In genomic region chr12:17689931-17690563, GRCm38 (mm10) we compare ENCODE assay signal across 8 mouse cellular contexts. TPM values are rescaled to one million over a fixed set of nuclear protein-coding genes. Genes with fewer than 3 reads are reported as not detected.
A peak's percentile ranks its signal among the peaks of the same experiment; 100 is the strongest.
DNase-seq lines count a peak whose midpoint lies in the region; ATAC-seq and TF ChIP-seq lines count a peak whose summit lies in the region.

No protein-coding gene starts in this region.

- peak; percentile 54 for TF ChIP-seq POLR2A in embryonic fibroblast, embryonic 13.5 days (IDR thresholded peaks at IDR 0.05; ENCODE audit: low read depth, low read length)

- ATAC-seq in heart, embryonic 14.5 days (ENCODE audit: insufficient number of reproducible peaks, insufficient read depth, low FRiP score, low read depth): peak; percentile 77
- ATAC-seq in limb, embryonic 15.5 days (ENCODE audit: insufficient number of reproducible peaks, low FRiP score, low TSS enrichment, low read depth): peak; percentile 75; the same call in 1 of the 2 replicates
- ATAC-seq in neutrophil, adult 5-6 weeks (ENCODE audit: extremely low read depth, insufficient number of reproducible peaks, low FRiP score, poor library complexity, severe bottlenecking): peak; percentile 75

- H3K36me3 ChIP-seq in heart, embryonic 14.5 days (ENCODE audit: control insufficient read depth, insufficient read depth, low read length): no peaks in the 10 kb centered on the region
- H3K36me3 ChIP-seq in E14TG2a.4 (ENCODE audit: insufficient read depth, low read length): no peaks in the 10 kb centered on the region
- H3K36me3 ChIP-seq in limb, embryonic 15.5 days: no peaks in the 10 kb centered on the region

- H3K27me3 ChIP-seq in heart, embryonic 14.5 days (ENCODE audit: control insufficient read depth, insufficient read depth, low read length): no peaks in the 10 kb centered on the region
- peaks cover 60% of the 10 kb centered on the region for H3K27me3 ChIP-seq in E14TG2a.4 (ENCODE audit: insufficient read depth, low read length)
- H3K27me3 ChIP-seq in limb, embryonic 15.5 days: no peaks in the 10 kb centered on the region

- H3K4me3 ChIP-seq in heart, embryonic 14.5 days (ENCODE audit: control insufficient read depth in 1 of 2, insufficient read depth in 1 of 2, low read depth in 1 of 2, low read length in 2 of 2): peak overlapping the region; percentile 68 to 82
- peak overlapping the region; percentile 94 for H3K4me3 ChIP-seq in E14TG2a.4 (replicated peaks; ENCODE audit: low read length)
- peak overlapping the region; percentile 82 for H3K4me3 ChIP-seq in embryonic fibroblast, embryonic 13.5 days (ENCODE audit: insufficient read depth, low read length)
- H3K4me3 ChIP-seq in limb, embryonic 15.5 days: peak overlapping the region; percentile 75

- no peaks in the 10 kb centered on the region for H3K9me3 ChIP-seq in heart, embryonic 14.5 days (ENCODE audit: control insufficient read depth, low read length)
- H3K9me3 ChIP-seq in E14TG2a.4 (ENCODE audit: low read length): no peaks in the 10 kb centered on the region
- no peaks in the 10 kb centered on the region for H3K9me3 ChIP-seq in limb, embryonic 15.5 days

- no peak for DNase-seq in heart, postnatal 10 days
- no peak for DNase-seq in gastrocnemius, postnatal 10 days
- no peak for DNase-seq in spleen, postnatal 36 days (ENCODE audit: low spot score in 2 of 2)

- peaks cover 11 to 22% of the 10 kb centered on the region in 2 experiments; a peak in 2 of 4 replicates for H3K4me1 ChIP-seq in heart, embryonic 14.5 days (ENCODE audit: control insufficient read depth in 2 of 2, insufficient read depth in 2 of 2, low read length in 2 of 2)
- peaks cover 44% of the 10 kb centered on the region for H3K4me1 ChIP-seq in E14TG2a.4 (replicated peaks; ENCODE audit: low read depth, low read length)
- H3K4me1 ChIP-seq in embryonic fibroblast, embryonic 13.5 days (ENCODE audit: control insufficient read depth, insufficient read depth, low read length): peaks cover 6% of the 10 kb centered on the region; the same call in 1 of the 2 replicates
- H3K4me1 ChIP-seq in limb, embryonic 15.5 days: peaks cover 34% of the 10 kb centered on the region

- H3K9ac ChIP-seq in heart, embryonic 14.5 days (ENCODE audit: low read length): no peak overlapping the region
- H3K9ac ChIP-seq in limb, embryonic 15.5 days: peak overlapping the region; percentile 17; the same call in 1 of the 2 replicates

- intact Hi-C loops in heart, postnatal 10 days (cut with DNase I): loop anchor here (5.0 to 10.0 kb wide), 6 partner anchors 37 to 325 kb away; no protein-coding TSS in a partner anchor

- no peak for TF ChIP-seq CTCF in E14TG2a.4 (conservative IDR thresholded peaks at IDR 0.05; ENCODE audit: low read length)
- TF ChIP-seq CTCF in embryonic fibroblast, embryonic 13.5 days (IDR thresholded peaks at IDR 0.05; ENCODE audit: borderline replicate concordance, insufficient read depth, low read length): no peak

- peak overlapping the region in 1 of 2 experiments; percentile 12; a peak in 1 of 4 replicates for H3K27ac ChIP-seq in heart, embryonic 14.5 days (replicated peaks in 1 of 2; ENCODE audit: control insufficient read depth in 1 of 2, insufficient read depth in 1 of 2, low read depth in 2 of 2, low read length in 2 of 2)
- no peak overlapping the region for H3K27ac ChIP-seq in embryonic fibroblast, embryonic 13.5 days (ENCODE audit: insufficient read depth, low read length)
- H3K27ac ChIP-seq in limb, embryonic 15.5 days: peak overlapping the region; percentile 43; the same call in 1 of the 2 replicates

- WGBS in heart, embryonic 14.5 days: 12% methylated on average over 20 of the region's 20 CpGs
- 11% methylated on average over 19 of the region's 20 CpGs for WGBS in limb, embryonic 15.5 days

- H3K4me2 ChIP-seq in heart, embryonic 14.5 days (ENCODE audit: low read length): peak overlapping the region; percentile 98
- peak overlapping the region; percentile 96 for H3K4me2 ChIP-seq in limb, embryonic 15.5 days

RNA-seq across cellular contexts. Expression of gene Hpcal1, which starts 0.6 kb away (rescaled TPM):
- polyA plus RNA-seq in heart, embryonic 14.5 days (2014; fragmentation: Nextera tagmentation; extraction: Ambion mirVana): 22.5 and 22.8 TPM in 2 replicates
- 10 to 100 TPM; 22.7 to 31.7 TPM for total RNA-seq in heart, postnatal 10 days (2021)
- 41.1 and 49.0 TPM in 2 replicates for polyA plus RNA-seq in embryonic fibroblast, embryonic 13.5 days (2011; ENCODE audit: insufficient read length, low read depth, missing spikeins)
- polyA plus RNA-seq in limb, embryonic 15.5 days (2015; fragmentation: Nextera tagmentation; extraction: Ambion mirVana): 39.1 and 44.0 TPM in 2 replicates
- 43.6 and 44.3 TPM in 2 replicates for total RNA-seq in neutrophil, adult 5-6 weeks (2017)
- total RNA-seq in gastrocnemius, postnatal 10 days (2021): 10 to 100 TPM; 13.9 to 14.0 TPM
